Mouse (Mus musculus) small intestine, adult 2 months (tissue): ENCODE data around the gene Ttc22.

ENCODE experiments used
- CTCF ChIP-seq: fragments of 200-500 bp; IDR thresholded peaks from 2 replicates; pipeline ENCODE4 v1.5.1; 2012; ENCODE audit warnings: low read depth, mild to moderate bottlenecking, control low read depth, inconsistent platforms, low read length, moderate library complexity, mixed read lengths; ENCODE audit not compliant: insufficient replicate concordance, insufficient read length; ENCODE audit errors: extremely low read depth
- POLR2A ChIP-seq: fragments of 200-500 bp; IDR thresholded peaks from 2 replicates; pipeline ENCODE4 v1.6.1; 2012; ENCODE audit warnings: low read depth, mild to moderate bottlenecking, control low read depth, inconsistent platforms, low read length, moderate library complexity

- no peak for TF ChIP-seq CTCF
- no peak for TF ChIP-seq POLR2A
These were observed 9.1 kb upstream of the Ttc22 start for GRCm38 (mm10) chr4:106613105-106613504.
